Mouse (Mus musculus): ENCODE measurements around the gene Dpm3. TPM values are rescaled to one million over a fixed set of nuclear protein-coding genes. Genes with fewer than 3 reads are reported as not detected.
"Not testable (repeated sequence)": the region's sequence is repeated elsewhere in the genome, so short reads cannot be mapped to it uniquely, and the experiment has no call there.

Dpm3 gene
- polyA plus RNA-seq (2015; fragmentation: Nextera tagmentation; extraction: Ambion mirVana), result 129 and 132 TPM in 2 replicates

DNA sequence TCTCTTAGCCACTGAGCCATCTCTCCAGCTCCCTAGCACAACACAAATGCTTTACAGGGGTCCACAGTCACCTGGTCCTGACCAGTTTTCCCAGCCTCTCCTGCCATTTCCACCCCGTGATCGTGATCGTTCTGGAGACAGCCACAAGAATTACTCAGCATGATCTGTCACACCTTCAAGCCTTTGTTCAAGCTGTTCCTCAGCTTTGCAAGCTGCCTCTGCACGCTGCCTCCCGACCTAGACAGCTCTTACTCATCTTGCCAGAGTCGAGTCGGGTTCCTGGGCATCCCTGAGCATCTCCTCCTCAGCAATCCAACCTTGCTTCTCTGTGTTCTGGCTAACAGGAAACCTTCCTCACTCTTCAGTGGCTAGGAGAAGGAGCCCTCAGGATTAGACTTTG, at the start of gene Dpm3:
Gene Dpm3, plus strand, starts transcription at position 283 of the 400 bp plus-strand sequence.
- H3K36me3 ChIP-seq, result no peaks in the 10 kb centered on the region
- no peak within 1 kb of the TSS for H3K9ac ChIP-seq
- no peaks in the 10 kb centered on the region for H3K27me3 ChIP-seq (replicated peaks)
- no peak for ATAC-seq (ENCODE audit: insufficient read depth, low FRiP score, low read depth)
- no peaks in the 10 kb centered on the region for H3K4me1 ChIP-seq
- H3K4me2 ChIP-seq, result no peak within 1 kb of the TSS
- H3K4me3 ChIP-seq (replicated peaks), result no peak within 1 kb of the TSS
- no peak within 1 kb of the TSS for H3K27ac ChIP-seq
- WGBS, result 44% methylated on average over 7 of the region's 7 CpGs
- no peaks in the 10 kb centered on the region for H3K9me3 ChIP-seq

DNA sequence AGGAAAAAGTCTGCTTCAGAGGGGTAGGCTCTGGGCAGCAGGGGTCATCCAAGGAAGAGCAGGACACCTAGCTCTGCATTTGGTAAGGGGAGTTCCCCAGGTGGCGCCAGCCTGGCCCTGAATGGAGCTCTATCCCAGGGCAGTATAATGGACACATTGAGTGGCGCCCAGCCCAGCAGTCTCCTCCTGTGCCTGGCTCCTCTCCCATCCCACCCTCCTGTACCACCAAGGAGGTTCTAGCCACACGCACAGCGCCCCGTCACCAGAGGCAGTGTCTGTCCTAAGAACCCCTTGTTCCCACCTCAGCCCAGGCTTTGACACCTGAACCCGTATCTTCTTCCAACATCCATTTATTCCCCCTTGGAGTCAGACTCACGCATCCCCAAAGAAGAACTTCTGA, 49.4 kb upstream of the Dpm3 start:
- Histone ChIP-seq H3K4me3 (replicated peaks) (no peak overlapping the region), H3K4me1 (peaks cover 8% of the 10 kb centered on the region), H3K27ac (no peak overlapping the region), H3K27me3 (replicated peaks) (no peaks in the 10 kb centered on the region), H3K9me3 (no peaks in the 10 kb centered on the region), H3K4me2 (no peak overlapping the region), H3K36me3 (peaks cover 28% of the 10 kb centered on the region), H3K9ac (no peak overlapping the region)
- ATAC-seq (ENCODE audit: insufficient read depth, low FRiP score, low read depth), result no peak
- 84% methylated on average over 7 of the region's 7 CpGs for WGBS

DNA sequence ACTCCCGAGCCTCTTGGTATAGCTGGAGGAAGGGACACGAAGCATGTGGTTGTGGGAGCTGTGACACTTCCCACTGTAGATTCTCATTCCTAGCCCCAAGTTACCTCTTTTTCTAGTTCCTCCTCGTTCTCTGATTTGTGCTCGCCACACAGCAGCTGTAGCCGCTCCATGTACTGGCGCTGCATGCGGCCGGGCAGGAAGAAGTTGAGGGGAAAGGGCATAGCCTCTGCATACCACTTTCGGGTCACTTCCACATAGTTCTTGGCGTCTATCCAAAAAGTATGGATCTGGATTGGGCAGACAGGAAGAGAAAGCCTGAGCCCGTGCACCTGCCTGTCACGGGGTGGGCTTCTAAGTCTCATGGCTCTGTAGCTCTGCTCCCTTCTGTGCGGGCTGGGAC, 49.0 kb upstream of the Dpm3 start:
- H3K36me3 ChIP-seq, result peaks cover 27% of the 10 kb centered on the region
- no peak for ATAC-seq (ENCODE audit: insufficient read depth, low FRiP score, low read depth)
- WGBS, result 71% methylated on average over 13 of the region's 13 CpGs

DNA sequence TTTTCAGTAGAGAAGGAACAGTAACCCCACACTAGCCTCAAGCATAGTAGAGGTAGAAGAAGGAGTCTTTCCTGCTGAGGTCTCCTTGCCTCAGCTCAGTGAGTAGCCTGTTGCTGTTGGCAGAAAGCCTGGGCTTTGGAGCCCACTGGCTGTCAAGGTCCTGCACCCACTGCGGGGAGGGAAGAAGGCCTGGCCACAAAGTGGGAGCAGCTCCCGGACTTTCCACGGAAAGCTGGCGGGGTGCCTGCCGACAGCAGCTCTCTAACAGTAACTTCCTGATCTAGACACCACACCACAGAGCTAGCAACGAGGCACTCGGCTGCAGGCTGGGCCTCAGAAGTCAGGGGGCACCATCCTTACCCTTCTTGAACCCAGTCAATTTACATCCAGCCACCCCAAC, 48.4 kb upstream of the Dpm3 start:
- Histone ChIP-seq H3K4me1 (peaks cover 18% of the 10 kb centered on the region), H3K27ac (no peak overlapping the region), H3K4me3 (replicated peaks) (no peak overlapping the region), H3K36me3 (peaks cover 24% of the 10 kb centered on the region), H3K27me3 (replicated peaks) (no peaks in the 10 kb centered on the region), H3K4me2 (no peak overlapping the region), H3K9ac (no peak overlapping the region), H3K9me3 (no peaks in the 10 kb centered on the region)
- ATAC-seq (ENCODE audit: insufficient read depth, low FRiP score, low read depth), result no peak
- 74% methylated on average over 7 of the region's 7 CpGs for WGBS

More for the DNA sequence above, 49.0 kb upstream of the Dpm3 start:
- peaks cover 12% of the 10 kb centered on the region for H3K4me1 ChIP-seq
- no peak overlapping the region for H3K9ac ChIP-seq
- H3K9me3 ChIP-seq, result no peaks in the 10 kb centered on the region
- H3K4me2 ChIP-seq, result no peak overlapping the region
- H3K27me3 ChIP-seq (replicated peaks), result no peaks in the 10 kb centered on the region
- no peak overlapping the region for H3K27ac ChIP-seq
- no peak overlapping the region for H3K4me3 ChIP-seq (replicated peaks)

DNA sequence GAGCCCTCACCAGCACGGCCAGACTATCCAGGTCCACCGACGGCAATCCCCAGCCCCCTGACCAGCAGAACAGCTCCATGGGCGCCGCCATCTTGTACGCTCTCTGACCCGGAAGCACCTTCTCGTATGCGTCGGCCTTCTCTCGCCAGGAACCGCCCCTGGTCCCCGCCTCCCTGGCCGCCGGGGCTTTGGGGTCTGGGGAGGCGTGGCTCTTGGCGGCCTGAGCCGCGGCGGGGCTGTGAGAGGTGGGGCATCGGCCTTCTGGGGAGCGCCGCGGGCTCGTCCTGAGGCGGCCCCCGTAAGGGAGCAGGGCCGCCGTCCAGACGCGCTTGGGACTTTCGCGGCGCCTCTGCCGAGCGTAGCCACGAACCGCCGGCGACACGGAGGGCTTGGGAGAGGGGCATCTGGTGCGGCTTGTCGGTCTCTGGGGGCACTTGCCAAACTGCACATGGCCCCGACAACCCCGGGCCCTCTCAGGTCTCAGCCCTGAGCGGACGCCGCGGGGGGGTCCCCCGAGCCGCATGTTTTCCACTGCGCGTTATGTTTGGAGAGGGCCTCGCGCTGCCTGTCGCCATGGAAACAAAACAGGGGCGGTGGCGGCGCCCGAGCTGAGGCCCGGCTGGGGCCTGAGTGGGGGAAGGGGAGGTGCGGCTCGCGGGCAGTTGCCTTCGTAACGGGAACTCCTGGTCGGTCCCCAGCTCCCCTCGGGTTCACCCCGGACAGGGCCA, 45.2 kb upstream of the Dpm3 start:
- H3K4me1 ChIP-seq, result peaks cover 19% of the 10 kb centered on the region
- peak overlapping the region; percentile 98 for H3K27ac ChIP-seq
- H3K9me3 ChIP-seq, result no peaks in the 10 kb centered on the region
- peak overlapping the region; percentile 83 for H3K4me2 ChIP-seq
- H3K27me3 ChIP-seq (replicated peaks), result no peaks in the 10 kb centered on the region
- peak; percentile 94 for ATAC-seq (ENCODE audit: insufficient read depth, low FRiP score, low read depth)
- H3K4me3 ChIP-seq (replicated peaks), result peak overlapping the region; percentile 89
- peak overlapping the region; percentile 67 for H3K9ac ChIP-seq
- peaks cover 4% of the 10 kb centered on the region for H3K36me3 ChIP-seq
- under 1% methylated on average over 69 of the region's 69 CpGs for WGBS

DNA sequence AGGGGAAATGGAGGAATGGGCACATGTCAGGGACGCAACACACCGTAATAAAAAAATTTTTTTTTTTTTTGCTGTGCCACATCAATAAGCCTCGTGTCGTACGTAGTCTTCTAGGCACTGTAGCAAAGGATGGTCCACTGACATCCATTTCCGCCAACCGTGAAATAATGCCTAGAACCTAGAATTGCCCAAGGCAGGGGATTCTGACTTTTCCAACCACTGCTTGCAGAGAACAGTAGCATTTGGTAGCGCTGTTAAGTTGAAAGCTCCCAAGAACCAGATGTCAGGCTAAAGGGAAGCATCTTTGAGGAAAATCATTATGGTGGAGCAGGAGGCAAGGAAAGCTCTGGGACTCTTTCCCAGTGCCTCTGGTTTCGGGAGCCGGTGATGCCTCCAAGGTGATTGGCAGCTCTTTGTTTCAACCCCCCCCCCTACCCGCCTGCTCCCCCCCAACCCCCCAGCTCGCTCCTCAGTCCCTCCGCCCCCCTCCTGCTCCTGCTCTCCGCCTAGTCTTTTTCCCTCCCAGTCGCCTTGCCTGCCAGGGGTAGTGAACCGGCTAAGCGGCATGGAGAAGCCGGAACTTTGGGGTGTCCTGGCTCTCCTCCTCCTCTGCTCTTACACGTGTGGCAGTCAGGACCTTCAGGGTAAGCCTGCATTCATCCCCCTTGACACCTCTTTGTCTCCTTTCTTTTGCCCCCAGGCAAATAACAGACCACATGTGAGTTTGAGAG, 44.3 kb upstream of the Dpm3 start, which contains the start of gene Thbs3:
Gene Thbs3, plus strand, starts transcription at position 500 of the 731 bp plus-strand sequence.
- no peaks in the 10 kb centered on the region for H3K36me3 ChIP-seq
- H3K27me3 ChIP-seq (replicated peaks), result no peaks in the 10 kb centered on the region
- peak within 1 kb of the TSS; percentile 83 for H3K4me2 ChIP-seq
- H3K27ac ChIP-seq, result peak within 1 kb of the TSS; percentile 98
- peak within 1 kb of the TSS; percentile 67 for H3K9ac ChIP-seq
- no peaks in the 10 kb centered on the region for H3K9me3 ChIP-seq
- 2% methylated on average over 19 of the region's 19 CpGs for WGBS
- ATAC-seq (ENCODE audit: insufficient read depth, low FRiP score, low read depth), result no peak
- peaks cover 19% of the 10 kb centered on the region for H3K4me1 ChIP-seq
- peak within 1 kb of the TSS; percentile 89 for H3K4me3 ChIP-seq (replicated peaks)

DNA sequence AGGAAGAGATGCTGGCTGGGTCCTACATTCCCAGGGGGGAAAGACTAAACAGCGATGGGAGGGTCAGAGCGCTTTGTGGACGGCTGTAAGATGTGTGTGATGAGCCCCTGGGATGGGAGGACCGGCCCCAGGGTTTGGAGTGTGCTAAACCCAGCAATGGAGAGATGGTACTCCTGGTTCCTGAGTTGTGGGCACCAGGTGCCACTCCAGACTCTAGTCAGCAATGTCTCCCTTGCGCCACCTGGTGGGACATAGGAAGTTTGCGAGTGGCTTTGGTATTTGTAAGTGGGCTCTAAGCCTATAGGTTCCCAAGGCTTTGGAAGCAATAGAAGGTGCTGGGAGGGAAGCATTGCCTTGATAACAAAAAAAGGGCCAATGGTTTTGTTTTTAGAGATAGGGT, 43.3 kb upstream of the Dpm3 start:
- peak overlapping the region; percentile 89 for H3K4me3 ChIP-seq (replicated peaks)
- peaks cover 19% of the 10 kb centered on the region for H3K4me1 ChIP-seq
- peak overlapping the region; percentile 98; the same call in 1 of the 2 replicates for H3K27ac ChIP-seq
- H3K36me3 ChIP-seq, result no peaks in the 10 kb centered on the region
- no peaks in the 10 kb centered on the region for H3K9me3 ChIP-seq
- peak overlapping the region; percentile 83 for H3K4me2 ChIP-seq
- H3K27me3 ChIP-seq (replicated peaks), result no peaks in the 10 kb centered on the region
- peak; percentile 9; the same call in 1 of the 2 replicates for ATAC-seq (ENCODE audit: insufficient read depth, low FRiP score, low read depth)
- no peak overlapping the region for H3K9ac ChIP-seq
- WGBS, result 0% methylated on average over 6 of the region's 6 CpGs

DNA sequence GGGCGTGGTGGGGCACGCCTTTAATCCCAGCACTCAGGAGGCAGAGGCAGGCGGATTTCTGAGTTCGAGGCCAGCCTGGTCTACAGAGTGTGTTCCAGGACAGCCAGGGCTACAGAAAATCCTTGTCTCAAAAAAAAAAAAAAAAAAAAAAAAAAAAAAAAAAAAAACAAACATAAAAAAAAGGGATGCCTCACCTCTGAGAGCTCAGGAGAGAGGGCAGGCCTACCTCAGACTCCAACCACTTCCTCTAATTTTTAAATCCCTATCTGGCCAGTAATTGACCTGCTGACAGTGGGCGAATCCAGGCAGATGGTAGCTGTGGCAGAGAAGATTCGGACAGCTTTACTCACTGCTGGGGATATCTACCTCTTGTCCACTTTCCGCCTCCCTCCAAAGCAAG, 42.8 kb upstream of the Dpm3 start:
- WGBS, result 77% methylated on average over 7 of the region's 7 CpGs
- H3K36me3 ChIP-seq; H3K27me3 ChIP-seq (replicated peaks); H3K4me3 ChIP-seq (replicated peaks); H3K4me2 ChIP-seq; H3K27ac ChIP-seq; H3K9me3 ChIP-seq; ATAC-seq (ENCODE audit: insufficient read depth, low FRiP score, low read depth); H3K9ac ChIP-seq: not testable (repeated sequence)
- H3K4me1 ChIP-seq, result peaks cover 19% of the 10 kb centered on the region

DNA sequence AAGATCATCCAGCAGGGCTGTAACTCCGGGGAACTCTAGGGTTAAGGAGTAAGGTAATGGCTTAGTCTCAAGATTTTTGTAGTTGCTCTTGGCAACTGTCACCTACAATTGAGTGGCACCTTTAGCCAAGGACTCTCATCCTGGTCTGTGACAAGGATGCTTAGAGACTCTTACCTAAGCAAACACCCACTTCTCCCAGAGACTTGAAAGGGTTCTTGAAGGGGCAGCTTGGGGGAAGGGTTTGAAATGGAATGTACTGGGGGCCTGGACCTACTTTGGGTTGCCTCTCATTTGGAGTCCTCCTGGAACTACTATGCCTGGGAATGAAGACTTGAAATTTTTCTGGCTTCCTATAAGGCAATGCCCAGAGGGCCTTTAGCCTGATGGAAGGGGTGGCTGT, 40.9 kb upstream of the Dpm3 start:
- 86% methylated on average over 1 of the region's 1 CpGs for WGBS
- Histone ChIP-seq H3K4me3 (replicated peaks) (no peak overlapping the region), H3K4me2 (no peak overlapping the region), H3K9ac (no peak overlapping the region), H3K36me3 (no peaks in the 10 kb centered on the region), H3K27me3 (replicated peaks) (no peaks in the 10 kb centered on the region), H3K9me3 (no peaks in the 10 kb centered on the region), H3K4me1 (peaks cover 13% of the 10 kb centered on the region), H3K27ac (no peak overlapping the region)
- ATAC-seq (ENCODE audit: insufficient read depth, low FRiP score, low read depth), result no peak

DNA sequence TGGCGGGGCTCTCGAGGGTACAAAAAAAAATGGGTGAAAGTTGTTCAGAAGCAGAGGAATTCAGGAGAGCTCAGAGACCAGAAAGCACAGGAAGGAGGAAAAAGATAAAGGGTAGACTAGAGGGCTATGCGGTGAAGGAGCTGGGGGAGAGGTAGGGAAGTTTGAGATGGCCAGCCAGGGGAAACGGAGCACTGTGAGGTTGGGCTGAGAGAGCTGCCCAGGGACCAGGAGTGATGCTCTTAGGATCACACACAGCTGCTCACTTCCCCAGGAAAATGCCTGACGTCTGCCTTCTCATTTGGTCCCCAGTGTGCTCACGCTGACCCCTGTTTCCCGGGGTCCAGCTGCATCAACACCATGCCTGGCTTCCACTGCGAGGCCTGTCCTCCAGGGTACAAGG, 39.6 kb upstream of the Dpm3 start:
- no peak overlapping the region for H3K4me2 ChIP-seq
- WGBS, result 34% methylated on average over 8 of the region's 8 CpGs
- H3K27ac ChIP-seq, result no peak overlapping the region

DNA sequence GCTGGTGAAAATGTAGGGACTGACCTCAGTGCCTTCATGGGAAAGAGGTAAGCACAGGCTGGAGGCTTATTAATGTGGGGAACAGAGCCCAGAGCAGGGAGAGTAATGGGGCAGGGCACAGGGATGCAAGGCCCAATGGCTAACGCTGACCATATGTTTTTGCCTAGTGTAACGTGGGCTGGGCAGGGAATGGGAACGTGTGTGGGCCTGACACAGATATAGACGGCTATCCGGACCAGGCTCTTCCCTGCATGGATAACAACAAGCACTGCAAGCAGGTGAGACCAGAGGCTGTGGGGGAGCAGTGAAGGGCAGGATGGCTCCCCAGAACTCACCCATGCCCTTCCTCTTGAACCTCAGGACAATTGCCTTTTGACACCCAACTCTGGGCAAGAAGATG, 38.0 kb upstream of the Dpm3 start:
- WGBS, result 74% methylated on average over 5 of the region's 5 CpGs

More for the DNA sequence above, 39.6 kb upstream of the Dpm3 start:
- no peaks in the 10 kb centered on the region for H3K27me3 ChIP-seq (replicated peaks)
- H3K4me3 ChIP-seq (replicated peaks), result no peak overlapping the region
- no peaks in the 10 kb centered on the region for H3K9me3 ChIP-seq
- no peak for ATAC-seq (ENCODE audit: insufficient read depth, low FRiP score, low read depth)
- H3K4me1 ChIP-seq, result peaks cover 13% of the 10 kb centered on the region
- no peak overlapping the region for H3K9ac ChIP-seq
- no peaks in the 10 kb centered on the region for H3K36me3 ChIP-seq

DNA sequence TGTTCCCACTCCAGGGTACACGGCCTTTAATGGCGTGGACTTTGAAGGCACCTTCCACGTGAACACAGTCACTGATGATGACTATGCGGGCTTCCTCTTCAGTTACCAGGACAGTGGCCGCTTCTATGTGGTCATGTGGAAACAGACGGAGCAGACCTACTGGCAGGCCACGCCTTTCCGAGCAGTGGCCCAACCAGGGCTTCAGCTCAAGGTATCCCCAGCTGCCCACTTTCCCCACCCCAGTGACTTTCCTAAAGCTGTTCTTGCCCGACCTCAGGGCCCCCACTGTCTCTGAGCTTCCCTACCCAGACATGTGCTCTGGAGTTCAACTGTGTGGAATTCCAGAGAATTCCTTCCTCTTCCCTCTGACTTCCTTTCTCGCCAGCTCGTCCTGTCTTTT, 34.4 kb upstream of the Dpm3 start:
- H3K36me3 ChIP-seq, result no peaks in the 10 kb centered on the region
- no peak for ATAC-seq (ENCODE audit: insufficient read depth, low FRiP score, low read depth)
- H3K9me3 ChIP-seq, result no peaks in the 10 kb centered on the region
- 73% methylated on average over 11 of the region's 11 CpGs for WGBS
- no peak overlapping the region for H3K4me3 ChIP-seq (replicated peaks)
- no peak overlapping the region for H3K4me2 ChIP-seq
- no peaks in the 10 kb centered on the region for H3K27me3 ChIP-seq (replicated peaks)
- no peak overlapping the region for H3K27ac ChIP-seq
- no peak overlapping the region for H3K9ac ChIP-seq
- peaks cover 27% of the 10 kb centered on the region for H3K4me1 ChIP-seq

More for the DNA sequence above, 38.0 kb upstream of the Dpm3 start:
- no peak overlapping the region for H3K27ac ChIP-seq
- no peak overlapping the region for H3K4me3 ChIP-seq (replicated peaks)
- H3K4me1 ChIP-seq, result peaks cover 6% of the 10 kb centered on the region; the same call in 1 of the 2 replicates
- ATAC-seq (ENCODE audit: insufficient read depth, low FRiP score, low read depth), result no peak
- H3K27me3 ChIP-seq (replicated peaks), result no peaks in the 10 kb centered on the region
- H3K36me3 ChIP-seq, result no peaks in the 10 kb centered on the region
- H3K9me3 ChIP-seq, result no peaks in the 10 kb centered on the region
- no peak overlapping the region for H3K4me2 ChIP-seq
- no peak overlapping the region for H3K9ac ChIP-seq
